Mouse (Mus musculus): Measurements from ENCODE around the gene Armh3. TPM values are rescaled to one million over a fixed set of nuclear protein-coding genes. Genes with fewer than 3 reads are reported as not detected.

The Armh3 gene
- polyA plus RNA-seq, 1 experiment, result 16.2 TPM

- Histone ChIP-seq H3K4me1 (ENCODE audit: control insufficient read depth, insufficient read depth, low read length) (peaks cover 2% of the 10 kb centered on the region; the same call in 1 of the 2 replicates), H3K4me3 (ENCODE audit: insufficient read depth, low read length) (no peak overlapping the region), H3K27ac (ENCODE audit: insufficient read depth, low read length) (no peak overlapping the region)
- no peak for TF ChIP-seq POLR2A (IDR thresholded peaks at IDR 0.05; ENCODE audit: extremely low read depth, insufficient read depth, low read length)
- TF ChIP-seq CTCF (IDR thresholded peaks at IDR 0.05; ENCODE audit: extremely low read depth, insufficient read depth, low read length), result no peak
These were observed 97.5 kb downstream of the Armh3 start for GRCm38 (mm10) chr19:45900836-45901235.

- TF ChIP-seq POLR2A (IDR thresholded peaks at IDR 0.05; ENCODE audit: extremely low read depth, insufficient read depth, low read length), result no peak
- TF ChIP-seq CTCF (IDR thresholded peaks at IDR 0.05; ENCODE audit: extremely low read depth, insufficient read depth, low read length), result no peak
- Histone ChIP-seq H3K4me1 (ENCODE audit: control insufficient read depth, insufficient read depth, low read length) (no peaks in the 10 kb centered on the region), H3K27ac (ENCODE audit: insufficient read depth, low read length) (no peak overlapping the region), H3K4me3 (ENCODE audit: insufficient read depth, low read length) (no peak overlapping the region)
These were observed 102.6 kb downstream of the Armh3 start for GRCm38 (mm10) chr19:45895726-45896125.

- TF ChIP-seq POLR2A (IDR thresholded peaks at IDR 0.05; ENCODE audit: extremely low read depth, insufficient read depth, low read length) (no peak), CTCF (IDR thresholded peaks at IDR 0.05; ENCODE audit: extremely low read depth, insufficient read depth, low read length) (no peak)
- Histone ChIP-seq H3K27ac (ENCODE audit: insufficient read depth, low read length) (no peak overlapping the region), H3K4me3 (ENCODE audit: insufficient read depth, low read length) (no peak overlapping the region), H3K4me1 (ENCODE audit: control insufficient read depth, insufficient read depth, low read length) (peaks cover 3% of the 10 kb centered on the region; the same call in 1 of the 2 replicates)
These were observed 116.2 kb downstream of the Armh3 start for GRCm38 (mm10) chr19:45882056-45882455.

- Histone ChIP-seq H3K4me1 (ENCODE audit: control insufficient read depth, insufficient read depth, low read length) (peaks cover 1% of the 10 kb centered on the region), H3K27ac (ENCODE audit: insufficient read depth, low read length) (no peak overlapping the region), H3K4me3 (ENCODE audit: insufficient read depth, low read length) (no peak overlapping the region)
- no peak for TF ChIP-seq POLR2A (IDR thresholded peaks at IDR 0.05; ENCODE audit: extremely low read depth, insufficient read depth, low read length)
- TF ChIP-seq CTCF (IDR thresholded peaks at IDR 0.05; ENCODE audit: extremely low read depth, insufficient read depth, low read length), result no peak
These were observed 125.0 kb downstream of the Armh3 start for GRCm38 (mm10) chr19:45873320-45873719.

GRCm38 (mm10) chr19:45855284-45855920 is 142.9 kb downstream of the Armh3 start:
- H3K27ac ChIP-seq (ENCODE audit: insufficient read depth, low read length), result no peak overlapping the region
- no peak overlapping the region for H3K4me3 ChIP-seq (ENCODE audit: insufficient read depth, low read length)
- TF ChIP-seq CTCF (IDR thresholded peaks at IDR 0.05; ENCODE audit: extremely low read depth, insufficient read depth, low read length) (no peak), POLR2A (IDR thresholded peaks at IDR 0.05; ENCODE audit: extremely low read depth, insufficient read depth, low read length) (no peak)
- H3K4me1 ChIP-seq (ENCODE audit: control insufficient read depth, insufficient read depth, low read length), result 0 out of 2 replicates have a peak, but pooled peaks cover 1% of the 10 kb centered on the region

GRCm38 (mm10) chr19:45854521-45854920 is 143.8 kb downstream of the Armh3 start:
- TF ChIP-seq CTCF (IDR thresholded peaks at IDR 0.05; ENCODE audit: extremely low read depth, insufficient read depth, low read length), result no peak
- TF ChIP-seq POLR2A (IDR thresholded peaks at IDR 0.05; ENCODE audit: extremely low read depth, insufficient read depth, low read length), result no peak
- Histone ChIP-seq H3K4me3 (ENCODE audit: insufficient read depth, low read length) (no peak overlapping the region), H3K27ac (ENCODE audit: insufficient read depth, low read length) (no peak overlapping the region), H3K4me1 (ENCODE audit: control insufficient read depth, insufficient read depth, low read length) (0 out of 2 replicates have a peak, but pooled peaks cover 1% of the 10 kb centered on the region)

GRCm38 (mm10) chr19:45847733-45848093 is 150.6 kb downstream of the Armh3 start:
- Histone ChIP-seq H3K4me1 (ENCODE audit: control insufficient read depth, insufficient read depth, low read length) (peaks cover 3% of the 10 kb centered on the region; the same call in 1 of the 2 replicates), H3K4me3 (ENCODE audit: insufficient read depth, low read length) (no peak overlapping the region), H3K27ac (ENCODE audit: insufficient read depth, low read length) (no peak overlapping the region)
- no peak for TF ChIP-seq POLR2A (IDR thresholded peaks at IDR 0.05; ENCODE audit: extremely low read depth, insufficient read depth, low read length)
- no peak for TF ChIP-seq CTCF (IDR thresholded peaks at IDR 0.05; ENCODE audit: extremely low read depth, insufficient read depth, low read length)

- no peak overlapping the region for H3K27ac ChIP-seq (ENCODE audit: insufficient read depth, low read length)
- peaks cover 3% of the 10 kb centered on the region; the same call in 1 of the 2 replicates for H3K4me1 ChIP-seq (ENCODE audit: control insufficient read depth, insufficient read depth, low read length)
- no peak overlapping the region for H3K4me3 ChIP-seq (ENCODE audit: insufficient read depth, low read length)
- TF ChIP-seq CTCF (IDR thresholded peaks at IDR 0.05; ENCODE audit: extremely low read depth, insufficient read depth, low read length) (peak; percentile 49), POLR2A (IDR thresholded peaks at IDR 0.05; ENCODE audit: extremely low read depth, insufficient read depth, low read length) (no peak)
These were observed 151.1 kb downstream of the Armh3 start for GRCm38 (mm10) chr19:45847016-45847732.

- TF ChIP-seq POLR2A (IDR thresholded peaks at IDR 0.05; ENCODE audit: extremely low read depth, insufficient read depth, low read length) (no peak), CTCF (IDR thresholded peaks at IDR 0.05; ENCODE audit: extremely low read depth, insufficient read depth, low read length) (no peak)
- Histone ChIP-seq H3K4me1 (ENCODE audit: control insufficient read depth, insufficient read depth, low read length) (peaks cover 3% of the 10 kb centered on the region; the same call in 1 of the 2 replicates), H3K27ac (ENCODE audit: insufficient read depth, low read length) (no peak overlapping the region), H3K4me3 (ENCODE audit: insufficient read depth, low read length) (no peak overlapping the region)
These were observed 154.1 kb downstream of the Armh3 start for GRCm38 (mm10) chr19:45844209-45844608.

All from cortical plate, adult 2 months (tissue).